Mouse (Mus musculus) forebrain, embryonic 15.5 days (tissue): Measurements from ENCODE around the gene Gpr142. TPM values are rescaled to one million over a fixed set of nuclear protein-coding genes. Genes with fewer than 3 reads are reported as not detected.

Experiments
- ATAC-seq: fragments of 200-750 bp; cut with Nextera tagmentation; replicated peaks from 2 replicates; pipeline ENCODE4 v1.8.0; 2017; ENCODE audit warnings: mild to moderate bottlenecking, moderate TSS enrichment, moderate library complexity
- H3K27ac ChIP-seq: fragments of 300-500 bp; sonication (generic); replicated peaks from 2 replicates; pipeline ENCODE4 v1.5.1; 2015; ENCODE audit warnings: mild to moderate bottlenecking, inconsistent platforms
- H3K27me3 ChIP-seq: fragments of 300-500 bp; sonication (generic); 2 replicates; pipeline ENCODE4 v1.6.1; 2015; ENCODE audit warnings: inconsistent platforms
- H3K36me3 ChIP-seq: fragments of 300-500 bp; sonication (generic); 2 replicates; pipeline ENCODE4 v1.6.1; 2015; ENCODE audit warnings: mild to moderate bottlenecking, inconsistent platforms
- H3K4me1 ChIP-seq: fragments of 300-500 bp; sonication (generic); 2 replicates; pipeline ENCODE4 v1.6.1; 2015; ENCODE audit warnings: inconsistent platforms
- H3K4me2 ChIP-seq: fragments of 300-500 bp; sonication (generic); replicated peaks from 2 replicates; pipeline ENCODE4 v1.6.1; 2015; ENCODE audit warnings: mild to moderate bottlenecking, inconsistent platforms
- H3K4me3 ChIP-seq: fragments of 300-500 bp; sonication (generic); 2 replicates; pipeline ENCODE4 v1.5.1; 2015; ENCODE audit warnings: mild to moderate bottlenecking, inconsistent platforms
- H3K9ac ChIP-seq: fragments of 300-500 bp; sonication (generic); replicated peaks from 2 replicates; pipeline ENCODE4 v1.6.1; 2015; ENCODE audit warnings: mild to moderate bottlenecking, inconsistent platforms
- H3K9me3 ChIP-seq: fragments of 300-500 bp; sonication (generic); 2 replicates; pipeline ENCODE4 v1.6.1; 2016; ENCODE audit warnings: inconsistent platforms
- WGBS: fragments of 180-500 bp; shearing (Covaris S2); methylation state at CpG from one replicate; pipeline ENCODE4 v1.1.7; 2015; ENCODE audit warnings: mixed read lengths; 5-methylcytosine and 5-hydroxymethylcytosine counted together
- polyA plus RNA-seq: library from polyadenylated mRNA; unstranded; fragments of >200 nt; fragmentation: Nextera tagmentation; extraction: Ambion mirVana; gene quantifications from 2 replicates; pipeline ENCODE4 v1.2.1, GENCODE M21; 2015

Gpr142 gene
- polyA plus RNA-seq, 1 experiment from 2014 or later = not detected

DNA sequence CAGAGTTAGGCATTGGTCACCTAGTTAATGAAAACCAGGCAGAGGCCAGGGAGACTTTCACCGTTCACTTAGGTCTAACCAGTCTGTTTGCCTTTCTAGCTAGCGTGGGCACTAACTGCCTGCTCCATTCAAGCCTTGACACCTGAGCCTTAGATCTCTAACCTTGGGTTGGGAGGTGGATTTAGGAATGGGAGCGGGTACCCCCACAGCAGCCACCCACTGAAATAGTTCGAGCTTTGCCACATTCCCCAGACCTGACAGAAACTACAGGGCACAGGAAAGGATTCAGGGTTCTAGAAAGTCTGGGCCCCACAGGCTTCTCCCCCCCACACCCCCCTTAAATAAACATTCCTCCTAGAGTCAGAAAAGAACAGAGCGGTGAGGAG, 51.3 kb downstream of the Gpr142 start:
- no peaks in the 10 kb centered on the region for H3K36me3 ChIP-seq
- no peak overlapping the region; the same call in 1 of the 2 replicates for H3K4me3 ChIP-seq
- H3K27ac ChIP-seq = no peak overlapping the region
- H3K4me1 ChIP-seq = peaks cover 28% of the 10 kb centered on the region
- H3K4me2 ChIP-seq = peak overlapping the region; percentile 94; the same call in 1 of the 2 replicates
- no peaks in the 10 kb centered on the region for H3K9me3 ChIP-seq
- ATAC-seq = no peak
- WGBS = 26% methylated on average over 5 of the region's 5 CpGs
- H3K27me3 ChIP-seq = peaks cover 47% of the 10 kb centered on the region
- H3K9ac ChIP-seq = no peak overlapping the region

DNA sequence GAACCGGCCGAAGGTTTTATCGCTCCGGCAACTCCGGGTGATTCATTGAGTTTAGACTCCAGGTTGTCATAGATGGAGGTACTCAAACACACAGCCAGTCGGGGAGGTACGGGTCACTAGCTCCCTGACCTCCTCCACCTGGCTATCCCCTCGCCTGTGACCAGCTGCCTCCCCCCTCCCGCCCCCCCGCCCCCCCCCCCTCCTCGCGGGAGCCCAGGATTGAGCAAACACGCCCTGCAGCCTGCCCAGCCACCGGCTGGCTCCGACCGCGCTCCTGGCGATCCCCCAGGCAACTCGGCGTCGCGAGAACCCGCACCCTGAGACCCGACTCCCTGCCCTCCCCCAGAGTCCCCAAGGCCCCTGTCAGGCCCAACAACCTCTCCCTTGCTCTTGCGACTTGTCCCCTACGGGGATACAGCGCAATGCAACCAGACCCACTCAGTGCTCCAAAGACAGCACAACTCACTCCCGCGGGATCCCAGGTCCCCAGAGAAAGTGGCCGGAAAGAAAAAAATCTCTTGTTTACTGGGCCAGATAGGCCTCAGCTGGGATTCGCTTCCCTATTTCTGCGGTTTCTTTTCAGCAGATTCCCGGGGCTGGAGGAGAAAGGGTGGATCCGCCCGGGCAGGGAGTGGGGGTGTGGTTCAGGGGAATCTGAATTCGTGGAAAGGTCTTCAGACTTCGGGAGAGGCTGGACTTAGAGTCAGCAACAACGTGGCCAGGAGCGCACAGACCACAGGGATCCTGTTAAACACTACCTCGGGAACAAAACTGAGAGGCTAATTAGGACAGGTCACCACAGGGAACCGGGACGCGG, 51.9 kb downstream of the Gpr142 start, which contains the start of gene Gprc5c:
Gprc5c (plus strand) TSS at position 701 of the 817 bp plus-strand sequence.
- Histone ChIP-seq H3K27ac (no peak within 1 kb of the TSS), H3K9ac (peak within 1 kb of the TSS; percentile 52), H3K9me3 (no peaks in the 10 kb centered on the region), H3K4me1 (peaks cover 28% of the 10 kb centered on the region), H3K27me3 (peaks cover 47% of the 10 kb centered on the region), H3K4me3 (peak within 1 kb of the TSS; percentile 67), H3K4me2 (peak within 1 kb of the TSS; percentile 94), H3K36me3 (no peaks in the 10 kb centered on the region)
- no peak for ATAC-seq
- WGBS = under 1% methylated on average over 39 of the region's 43 CpGs

DNA sequence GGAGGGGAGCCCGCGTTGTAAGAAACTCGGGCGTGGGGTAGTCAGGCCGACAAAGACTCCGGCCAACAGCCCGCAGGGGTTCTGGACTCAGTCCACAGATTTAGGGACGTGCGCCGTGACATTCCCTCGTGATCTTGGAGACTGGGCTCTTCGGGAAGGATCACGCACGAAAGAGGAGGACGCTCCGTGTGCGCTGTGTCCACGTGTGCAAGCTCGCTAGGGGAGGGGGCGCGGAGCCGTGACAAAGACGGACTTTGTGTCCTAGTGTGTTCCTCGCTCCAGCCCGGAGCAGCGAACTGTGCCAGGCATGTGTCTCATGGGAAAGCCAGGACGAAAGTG, 52.5 kb downstream of the Gpr142 start:
- no peaks in the 10 kb centered on the region for H3K36me3 ChIP-seq
- under 1% methylated on average over 27 of the region's 27 CpGs for WGBS
- H3K4me2 ChIP-seq = peak overlapping the region; percentile 94
- H3K9ac ChIP-seq = peak overlapping the region; percentile 52
- H3K9me3 ChIP-seq = no peaks in the 10 kb centered on the region
- H3K4me3 ChIP-seq = peak overlapping the region; percentile 67
- H3K4me1 ChIP-seq = peaks cover 28% of the 10 kb centered on the region
- peaks cover 47% of the 10 kb centered on the region for H3K27me3 ChIP-seq
- ATAC-seq = no peak
- no peak overlapping the region for H3K27ac ChIP-seq

DNA sequence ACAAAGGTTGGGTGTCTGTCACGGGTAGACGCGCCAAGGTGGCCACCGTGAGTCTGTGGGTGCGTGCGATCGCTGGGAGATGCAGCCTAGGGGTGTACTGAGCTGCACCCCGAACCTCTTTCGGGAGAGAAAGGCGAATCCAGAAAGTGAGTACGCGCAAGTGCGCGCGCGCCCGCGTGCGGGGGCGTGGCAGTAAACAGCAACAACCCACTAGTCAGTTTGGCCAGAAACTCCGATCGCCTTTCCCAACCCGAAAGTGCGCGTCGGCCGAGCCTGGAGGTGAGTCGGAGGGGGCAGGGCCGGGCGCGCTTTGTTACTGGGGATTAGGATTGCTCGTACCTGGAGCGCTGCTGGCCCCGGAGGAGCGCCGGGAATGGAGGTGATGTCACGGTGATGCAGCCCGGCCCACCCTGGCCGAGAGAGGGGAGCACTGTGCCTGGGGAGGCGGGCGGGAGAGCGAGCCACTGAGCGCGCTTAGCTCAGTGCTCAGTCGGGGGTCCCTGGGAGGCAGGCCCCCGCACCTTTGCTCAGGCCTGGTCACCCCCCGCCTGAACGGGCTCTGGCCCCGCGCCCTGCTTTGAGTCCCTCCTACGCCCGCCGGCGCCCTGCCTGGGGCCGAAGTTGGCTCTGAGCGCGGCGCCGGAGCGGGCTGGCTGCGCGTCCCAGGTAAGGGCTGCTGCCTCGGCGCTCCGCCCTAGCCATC, 53.0 kb downstream of the Gpr142 start:
- H3K4me2 ChIP-seq = peak overlapping the region; percentile 94
- H3K36me3 ChIP-seq = no peaks in the 10 kb centered on the region
- no peaks in the 10 kb centered on the region for H3K9me3 ChIP-seq
- H3K9ac ChIP-seq = peak overlapping the region; percentile 52
- WGBS = under 1% methylated on average over 64 of the region's 65 CpGs
- peaks cover 28% of the 10 kb centered on the region for H3K4me1 ChIP-seq
- no peak overlapping the region for H3K27ac ChIP-seq
- ATAC-seq = peak; percentile 67; the same call in 1 of the 2 replicates
- H3K4me3 ChIP-seq = peak overlapping the region; percentile 67
- peaks cover 47% of the 10 kb centered on the region for H3K27me3 ChIP-seq

DNA sequence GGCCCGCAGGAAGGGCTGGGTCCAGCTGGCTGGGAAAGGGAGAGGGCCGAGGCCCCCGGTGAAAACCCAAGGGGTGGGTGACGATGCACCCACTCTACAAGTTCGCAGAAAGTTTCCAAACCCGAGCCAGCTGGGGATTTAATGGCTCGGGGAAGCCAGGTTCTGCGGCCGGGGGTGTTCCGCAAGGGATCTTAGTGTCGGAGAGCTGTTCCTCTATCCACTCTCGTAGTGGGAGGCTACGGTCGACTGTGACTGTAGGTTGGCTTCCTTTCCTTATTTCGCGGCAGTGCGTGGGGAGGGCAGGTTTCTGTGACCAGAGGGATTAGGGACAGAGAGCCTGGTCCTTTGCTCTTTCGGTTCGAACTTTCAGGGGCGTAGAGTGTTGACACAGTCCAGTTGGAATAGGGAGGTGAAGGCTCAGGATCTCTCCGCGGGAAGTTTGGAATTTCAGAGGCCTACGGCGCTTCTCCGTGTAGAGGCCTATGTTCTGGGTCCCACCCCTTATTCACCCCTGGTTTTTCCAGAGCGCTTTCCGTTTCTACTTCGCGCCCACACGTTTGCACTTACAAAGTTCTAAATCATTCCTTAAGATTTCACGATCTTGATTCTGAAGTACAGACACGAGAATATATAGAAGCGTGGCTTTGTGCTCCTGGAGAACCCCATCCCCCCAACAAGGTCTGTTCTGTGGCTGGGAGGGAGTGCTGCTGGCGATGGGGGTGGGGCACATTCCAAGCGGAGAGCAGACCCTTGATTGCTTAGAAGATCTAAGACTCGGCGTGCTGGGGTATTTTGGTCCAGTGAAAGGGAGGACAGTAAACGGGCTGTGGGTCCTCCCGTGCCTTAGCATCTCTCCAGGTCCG, 53.8 kb downstream of the Gpr142 start:
- H3K27me3 ChIP-seq = peaks cover 47% of the 10 kb centered on the region
- peaks cover 28% of the 10 kb centered on the region for H3K4me1 ChIP-seq
- 2% methylated on average over 40 of the region's 40 CpGs for WGBS
- no peak for ATAC-seq
- peak overlapping the region; percentile 52 for H3K9ac ChIP-seq
- no peaks in the 10 kb centered on the region for H3K9me3 ChIP-seq
- H3K4me3 ChIP-seq = peak overlapping the region; percentile 67
- no peaks in the 10 kb centered on the region for H3K36me3 ChIP-seq
- H3K27ac ChIP-seq = no peak overlapping the region
- H3K4me2 ChIP-seq = peak overlapping the region; percentile 94

DNA sequence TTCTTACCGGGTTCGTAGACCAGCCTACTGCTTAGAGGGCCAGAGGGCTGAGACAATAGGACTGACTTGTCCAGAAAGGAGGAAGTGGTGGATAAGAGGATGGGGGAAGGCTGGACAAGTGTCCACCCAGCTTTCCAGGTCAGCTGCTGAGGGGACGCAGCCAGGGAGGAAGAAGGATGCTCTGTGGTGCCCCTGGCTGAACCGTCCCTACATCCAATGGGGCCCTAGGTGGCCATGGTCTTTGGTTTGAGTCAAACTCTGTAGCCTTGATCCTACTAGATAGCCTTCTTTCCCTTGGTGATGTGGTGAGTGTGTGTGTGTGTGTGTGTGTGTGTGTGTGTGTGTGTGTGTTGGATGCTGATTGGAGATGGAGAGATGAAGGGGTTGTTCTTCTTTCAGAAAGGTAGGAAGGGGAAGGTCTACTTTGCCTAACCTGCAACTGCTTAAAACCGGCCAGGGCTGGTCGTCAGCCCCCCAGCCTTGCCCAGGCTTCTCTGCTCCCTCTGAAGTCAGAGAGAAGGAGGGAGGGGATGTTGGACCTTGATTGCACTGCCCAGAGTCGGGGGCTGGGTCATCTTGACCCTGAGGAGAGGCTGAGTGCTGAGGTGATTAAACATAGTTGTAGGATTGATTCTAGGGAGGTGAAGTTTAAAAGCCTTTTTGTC, 54.6 kb downstream of the Gpr142 start:
- no peaks in the 10 kb centered on the region for H3K9me3 ChIP-seq
- WGBS = 22% methylated on average over 7 of the region's 7 CpGs
- H3K36me3 ChIP-seq = no peaks in the 10 kb centered on the region
- peak overlapping the region; percentile 94 for H3K4me2 ChIP-seq
- peak overlapping the region; percentile 67; the same call in 1 of the 2 replicates for H3K4me3 ChIP-seq
- H3K27ac ChIP-seq = no peak overlapping the region
- H3K9ac ChIP-seq = no peak overlapping the region
- peaks cover 28% of the 10 kb centered on the region for H3K4me1 ChIP-seq
- peaks cover 47% of the 10 kb centered on the region for H3K27me3 ChIP-seq
- ATAC-seq = no peak

DNA sequence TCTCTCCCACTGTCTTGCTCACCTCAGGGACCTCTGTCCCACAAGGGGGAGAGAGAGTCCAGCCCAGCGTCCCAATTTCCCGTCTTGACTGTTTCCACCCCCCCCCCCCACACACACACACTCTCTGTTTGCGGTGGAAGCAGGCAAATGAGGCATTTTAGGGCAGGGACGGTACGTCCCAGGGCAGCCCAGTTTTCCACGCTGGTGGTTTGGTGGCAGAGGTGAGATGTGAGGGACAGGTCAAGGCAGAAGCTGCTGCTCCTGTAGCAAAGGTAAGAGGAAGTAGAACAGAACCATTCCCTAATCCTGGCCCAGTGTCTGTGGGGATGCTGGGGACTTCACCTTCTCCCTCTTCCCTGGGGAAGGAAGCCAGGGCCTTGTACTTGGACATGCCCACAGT, 55.9 kb downstream of the Gpr142 start:
- peaks cover 28% of the 10 kb centered on the region for H3K4me1 ChIP-seq
- ATAC-seq = no peak
- no peaks in the 10 kb centered on the region for H3K36me3 ChIP-seq
- H3K4me2 ChIP-seq = no peak overlapping the region
- H3K9me3 ChIP-seq = no peaks in the 10 kb centered on the region
- no peak overlapping the region for H3K9ac ChIP-seq
- H3K27ac ChIP-seq = no peak overlapping the region
- no peak overlapping the region for H3K4me3 ChIP-seq
- 88% methylated on average over 6 of the region's 6 CpGs for WGBS
- H3K27me3 ChIP-seq = peaks cover 42% of the 10 kb centered on the region

DNA sequence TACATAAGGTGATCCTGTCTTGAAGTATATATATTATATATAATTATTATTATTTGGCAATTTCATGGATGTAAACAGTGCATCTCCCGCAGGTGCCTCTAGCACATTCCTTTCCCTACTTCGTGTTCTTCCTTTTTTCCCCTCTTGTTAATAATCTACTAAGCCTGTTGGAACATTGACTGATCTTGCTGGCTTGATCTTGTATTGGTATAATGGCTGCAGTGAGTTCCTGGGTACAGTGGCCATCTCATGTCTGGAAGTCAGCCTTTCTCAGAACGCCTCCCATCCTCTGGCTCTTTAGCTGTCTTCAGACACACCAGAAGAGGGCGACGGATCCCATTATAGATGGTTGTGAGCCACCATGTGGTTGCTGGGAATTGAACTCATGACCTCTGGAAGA, 57.4 kb downstream of the Gpr142 start:
- peaks cover 18% of the 10 kb centered on the region for H3K4me1 ChIP-seq
- H3K9me3 ChIP-seq = no peaks in the 10 kb centered on the region
- peaks cover 27% of the 10 kb centered on the region for H3K27me3 ChIP-seq
- 89% methylated on average over 5 of the region's 5 CpGs for WGBS
- ATAC-seq = no peak
- no peak overlapping the region for H3K4me3 ChIP-seq
- H3K9ac ChIP-seq = no peak overlapping the region
- no peak overlapping the region for H3K27ac ChIP-seq
- no peak overlapping the region for H3K4me2 ChIP-seq
- no peaks in the 10 kb centered on the region for H3K36me3 ChIP-seq

Other genes starting within 250 kb of the Gpr142 start
- gene Rpl38, start 130.4 kb upstream of the Gpr142 start, polyA plus RNA-seq = 787 and 864 TPM in 2 replicates
- 23.1 and 24.1 TPM in 2 replicates for gene Ttyh2, start 123.5 kb upstream of the Gpr142 start, polyA plus RNA-seq
- gene Dnaic2, start 71.5 kb upstream of the Gpr142 start, polyA plus RNA-seq = 1.9 and 2.6 TPM in 2 replicates
- 0.52 and 0.83 TPM in 2 replicates for gene Kif19a, start 33.5 kb upstream of the Gpr142 start, polyA plus RNA-seq
- gene Btbd17, start 3.0 kb upstream of the Gpr142 start, polyA plus RNA-seq = 26.4 and 29.7 TPM in 2 replicates
- 6.0 and 6.2 TPM in 2 replicates for gene Gprc5c, start 52.2 kb downstream of the Gpr142 start, polyA plus RNA-seq
- gene Cd300a, start 91.1 kb downstream of the Gpr142 start, polyA plus RNA-seq = 0.46 and 0.88 TPM in 2 replicates
- gene Cd300lb, start 135.5 kb downstream of the Gpr142 start, polyA plus RNA-seq = 0.20 TPM in 1 of 2 replicates, not detected in the other
- not detected in 2 replicates for gene Cd300c, start 170.2 kb downstream of the Gpr142 start, polyA plus RNA-seq
- gene Cd300ld, start 191.0 kb downstream of the Gpr142 start, polyA plus RNA-seq = 0.08 TPM in 1 of 2 replicates, not detected in the other
- 1.2 and 1.6 TPM in 2 replicates for gene Cd300c2, start 203.0 kb downstream of the Gpr142 start, polyA plus RNA-seq
- not detected in 2 replicates for gene Cd300ld2, start 217.3 kb downstream of the Gpr142 start, polyA plus RNA-seq
- not detected in 2 replicates for gene Cd300ld4, start 228.1 kb downstream of the Gpr142 start, polyA plus RNA-seq
- gene Cd300ld5, start 238.8 kb downstream of the Gpr142 start, polyA plus RNA-seq = not detected in 2 replicates
- not detected in 2 replicates for gene Cd300ld3, start 249.5 kb downstream of the Gpr142 start, polyA plus RNA-seq